ENCODE assay signal across 13 mouse cellular contexts in genomic region chr1:60793717-60794116, GRCm38 (mm10).
A peak's percentile ranks its signal among the peaks of the same experiment; 100 is the strongest.
DNase-seq lines count a peak whose midpoint lies in the region.
"Had no signal": no experiment of that assay in that cellular context is flagged by ENCODE, and none has a peak within 500 bp of the region (broad histone marks: within the 10 kb centered on the region; RNA-seq: fewer than 3 reads in every experiment).

No protein-coding gene starts in this region.

- DNase-seq in embryo, embryonic 10.5 days (ENCODE audit: low spot score): peak; percentile 7
- DNase-seq in embryo, embryonic 10 days (ENCODE audit: low spot score): no peak
- DNase-seq in layer of hippocampus, adult 9-11 months: peak; percentile 21
- DNase-seq in layer of hippocampus, adult 11-12 months (ENCODE audit: low spot score): no peak
- DNase-seq in thymus, postnatal 0 days (ENCODE audit: low spot score): peak; percentile 71
- DNase-seq in thymus, postnatal 25 days: no peak
- DNase-seq in yolk sac, embryonic 10.5 days (ENCODE audit: low spot score): no peak
- DNase-seq in adrenal gland, adult 18-20 months (ENCODE audit: low spot score in 2 of 2): no peak
- DNase-seq: adrenal gland, postnatal 14 days; cerebellum, postnatal 14 days; gastrocnemius, postnatal 36 days; kidney, adult 8-10 months; lung, postnatal 36 days had no signal

Comparison
In these comparisons a context has a peak if more than half of its experiments do, and no peak if none do; other contexts are left out.
1. DNase-seq: peak in embryo, embryonic 10.5 days (single experiment), layer of hippocampus, adult 9-11 months (single experiment) and thymus, postnatal 0 days (single experiment); none in embryo, embryonic 10 days (single experiment), layer of hippocampus, adult 11-12 months (single experiment), thymus, postnatal 25 days (single experiment), yolk sac, embryonic 10.5 days (single experiment) and adrenal gland, adult 18-20 months (0 of 2).